Mouse (Mus musculus) hindbrain, embryonic 10.5 days (tissue): ENCODE results near the gene Plekhf1. TPM values are rescaled to one million over a fixed set of nuclear protein-coding genes. Genes with fewer than 3 reads are reported as not detected.

Experiments
- DNase-seq: peaks from one replicate; pipeline ENCODE4 v3.0.0-alpha.2; 2017; ENCODE audit warnings: low spot score
- H3K27ac ChIP-seq: fragments of 300-500 bp; sonication (generic); 2 replicates; pipeline ENCODE4 v1.5.1; 2016; ENCODE audit warnings: mild to moderate bottlenecking, moderate library complexity
- H3K27me3 ChIP-seq: fragments of 300-500 bp; sonication (generic); 2 replicates; pipeline ENCODE4 v1.6.1; 2016; ENCODE audit warnings: mild to moderate bottlenecking; ENCODE audit not compliant: poor library complexity, insufficient read depth, severe bottlenecking
- H3K36me3 ChIP-seq: fragments of 300-500 bp; sonication (generic); 2 replicates; pipeline ENCODE4 v1.6.1; 2016; ENCODE audit warnings: mild to moderate bottlenecking, moderate library complexity
- H3K4me1 ChIP-seq: fragments of 300-500 bp; sonication (generic); replicated peaks from 2 replicates; pipeline ENCODE4 v1.6.1; 2016; ENCODE audit warnings: mild to moderate bottlenecking
- H3K4me3 ChIP-seq: fragments of 300-500 bp; sonication (generic); 2 replicates; pipeline ENCODE4 v1.5.1; 2016; ENCODE audit warnings: mild to moderate bottlenecking, moderate library complexity
- H3K9me3 ChIP-seq: fragments of 300-500 bp; sonication (generic); 2 replicates; pipeline ENCODE4 v1.6.1; 2016; ENCODE audit warnings: mild to moderate bottlenecking, moderate library complexity
- WGBS: fragments of 180-500 bp; shearing (Covaris S2); methylation state at CpG from one replicate; pipeline ENCODE4 v1.1.7; 2016; 5-methylcytosine and 5-hydroxymethylcytosine counted together
- polyA plus RNA-seq: library from polyadenylated mRNA; unstranded; fragments of >200 nt; fragmentation: Nextera tagmentation; extraction: Ambion mirVana; gene quantifications from 2 replicates; pipeline ENCODE4 v1.2.1, GENCODE M21; 2016

The Plekhf1 gene
- polyA plus RNA-seq, 1 experiment from 2014 or later = 2.5 TPM

- DNase-seq = no peak
- H3K36me3 ChIP-seq = peaks cover 17% of the 10 kb centered on the region
- no peaks in the 10 kb centered on the region for H3K4me1 ChIP-seq
- no peak overlapping the region for H3K4me3 ChIP-seq
- 62% methylated on average over 8 of the region's 8 CpGs for WGBS
- no peak overlapping the region for H3K27ac ChIP-seq
- peaks cover 4% of the 10 kb centered on the region; the same call in 1 of the 2 replicates for H3K9me3 ChIP-seq
- no peaks in the 10 kb centered on the region for H3K27me3 ChIP-seq
Observed at GRCm38 (mm10) chr7:38191146-38191545, 36.7 kb downstream of the Plekhf1 start.

DNA sequence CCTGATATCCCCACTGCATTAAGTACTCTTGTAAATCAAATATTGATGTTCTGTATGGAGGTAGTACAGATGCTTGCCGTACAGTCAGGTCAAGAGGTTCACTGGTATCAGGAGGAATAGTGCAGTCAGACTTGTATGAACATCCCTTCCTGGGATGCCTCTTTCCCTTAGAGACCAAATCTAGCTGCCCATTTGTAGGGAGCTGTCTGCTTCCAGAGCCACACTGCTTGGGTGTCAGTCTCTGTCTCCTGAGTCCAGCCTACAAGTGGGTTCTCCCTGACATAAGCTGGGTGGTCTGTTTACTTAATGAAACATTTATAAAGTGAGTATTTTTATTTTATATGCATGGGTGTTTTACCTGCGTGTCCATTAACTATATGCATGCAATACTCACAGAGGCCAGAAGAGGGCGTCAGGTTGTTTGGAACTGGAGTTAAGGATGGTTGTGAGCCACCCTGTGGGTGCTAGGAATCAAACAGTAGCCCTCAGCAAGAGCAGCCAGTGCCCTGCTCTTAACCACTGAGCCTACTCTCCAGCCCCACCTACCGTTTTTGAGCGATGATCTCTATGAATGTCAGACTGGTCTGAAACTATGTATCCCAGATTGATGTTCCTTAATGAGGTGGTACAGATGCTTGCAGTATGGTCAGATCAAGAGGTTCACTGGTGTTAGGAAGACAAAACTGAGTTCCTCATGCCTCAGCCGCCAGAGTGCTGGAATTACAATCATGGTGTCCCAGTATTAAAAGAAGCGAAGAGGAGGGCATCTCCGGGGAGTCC lies 37.6 kb downstream of the Plekhf1 start:
- H3K27ac ChIP-seq = no peak overlapping the region
- 90% methylated on average over 8 of the region's 8 CpGs for WGBS
- DNase-seq = no peak
- no peak overlapping the region for H3K4me3 ChIP-seq
- peaks cover 4% of the 10 kb centered on the region; the same call in 1 of the 2 replicates for H3K9me3 ChIP-seq
- no peaks in the 10 kb centered on the region for H3K27me3 ChIP-seq
- peaks cover 17% of the 10 kb centered on the region for H3K36me3 ChIP-seq
- no peaks in the 10 kb centered on the region for H3K4me1 ChIP-seq

DNA sequence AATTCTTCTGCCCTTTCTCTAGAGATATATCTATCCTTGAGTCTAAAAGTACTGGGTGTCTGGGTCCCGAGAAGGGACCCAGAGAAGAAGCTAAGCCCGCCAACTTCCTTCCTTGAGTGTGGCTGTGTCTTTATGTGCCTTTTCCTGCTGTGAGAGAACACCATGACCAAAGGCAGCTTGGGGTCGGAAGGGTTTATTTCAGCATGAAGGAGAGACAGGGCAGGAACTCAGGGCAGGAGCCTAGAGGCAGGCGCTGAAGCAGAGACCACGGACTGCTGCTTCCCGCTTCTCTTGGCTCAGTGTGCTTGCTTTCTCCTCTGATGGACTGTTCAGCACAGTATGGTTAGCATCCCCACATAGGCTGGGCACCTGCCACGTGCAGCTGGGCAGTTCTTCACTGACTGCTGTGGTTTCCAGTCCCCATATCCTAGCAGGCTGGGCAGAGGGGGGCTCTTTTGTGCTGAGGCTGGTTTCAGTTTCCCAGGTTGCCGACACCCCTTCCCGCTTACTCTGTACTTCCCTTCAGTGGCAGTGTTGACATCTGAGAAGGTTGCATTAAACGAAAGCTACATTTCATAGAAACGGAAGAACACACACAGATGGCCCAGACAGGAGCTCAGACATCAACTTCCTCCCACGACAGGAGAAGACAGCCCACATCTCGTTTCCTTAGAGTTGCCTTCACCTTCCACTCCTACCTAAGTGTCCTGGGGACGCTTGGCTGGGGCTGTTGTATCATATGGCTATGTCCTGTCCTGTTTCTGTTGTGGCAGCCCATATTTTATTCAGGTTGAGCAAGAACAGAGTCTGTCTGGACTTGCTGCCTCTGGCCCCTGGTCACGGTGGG lies 38.5 kb downstream of the Plekhf1 start:
- peaks cover 6% of the 10 kb centered on the region for H3K4me1 ChIP-seq
- peaks cover 9% of the 10 kb centered on the region for H3K36me3 ChIP-seq
- no peak for DNase-seq
- H3K4me3 ChIP-seq = no peak overlapping the region
- WGBS = 81% methylated on average over 15 of the region's 15 CpGs
- H3K27ac ChIP-seq = no peak overlapping the region
- peaks cover 4% of the 10 kb centered on the region; the same call in 1 of the 2 replicates for H3K9me3 ChIP-seq
- H3K27me3 ChIP-seq = no peaks in the 10 kb centered on the region

DNA sequence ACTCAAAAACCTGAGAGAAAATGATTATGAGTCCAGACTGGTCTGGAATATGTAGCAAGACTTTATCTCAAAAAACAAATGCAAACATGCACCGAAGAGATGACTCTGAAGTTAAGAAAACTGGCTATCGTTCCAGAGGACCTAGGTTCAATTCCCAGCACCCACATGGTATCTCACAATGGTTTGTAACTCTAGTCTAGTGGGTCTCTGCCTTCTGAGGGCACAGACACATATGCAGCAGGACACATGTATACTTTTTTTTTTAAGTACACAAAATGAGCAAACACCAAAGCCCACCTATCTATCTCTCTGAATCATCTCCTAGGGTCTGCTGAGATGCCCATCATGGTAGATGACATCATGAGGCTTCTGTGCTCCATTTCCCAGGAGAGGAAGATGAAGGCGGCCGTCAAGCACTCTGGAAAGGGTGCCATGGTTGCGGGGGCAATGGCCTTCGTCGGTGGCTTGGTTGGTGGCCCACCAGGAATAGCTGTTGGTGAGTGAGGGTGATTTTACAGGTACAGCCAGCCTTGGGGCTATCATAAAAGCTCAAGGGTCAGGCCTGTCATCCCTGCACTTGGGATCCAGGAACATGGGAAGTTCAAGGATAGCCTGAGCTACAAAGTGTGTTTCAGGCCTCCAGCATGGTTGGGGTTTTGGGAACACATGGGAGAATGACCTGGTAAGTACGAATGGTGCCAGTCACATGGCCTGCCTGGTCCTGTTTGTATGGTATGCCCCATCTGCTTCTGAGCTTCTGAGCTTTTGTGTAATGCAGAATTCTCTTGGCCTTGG lies 39.3 kb downstream of the Plekhf1 start:
- Histone ChIP-seq H3K36me3 (peaks cover 9% of the 10 kb centered on the region), H3K9me3 (peaks cover 4% of the 10 kb centered on the region; the same call in 1 of the 2 replicates), H3K27me3 (no peaks in the 10 kb centered on the region), H3K4me3 (no peak overlapping the region), H3K4me1 (peaks cover 15% of the 10 kb centered on the region), H3K27ac (no peak overlapping the region)
- WGBS = 94% methylated on average over 8 of the region's 8 CpGs
- DNase-seq = no peak

- H3K36me3 ChIP-seq = peaks cover 9% of the 10 kb centered on the region
- no peak overlapping the region for H3K27ac ChIP-seq
- peaks cover 22% of the 10 kb centered on the region for H3K4me1 ChIP-seq
- H3K27me3 ChIP-seq = no peaks in the 10 kb centered on the region
- H3K9me3 ChIP-seq = peaks cover 4% of the 10 kb centered on the region; the same call in 1 of the 2 replicates
- 81% methylated on average over 4 of the region's 4 CpGs for WGBS
- no peak for DNase-seq
- H3K4me3 ChIP-seq = no peak overlapping the region
Observed at GRCm38 (mm10) chr7:38187796-38188195, 40.0 kb downstream of the Plekhf1 start.

- Histone ChIP-seq H3K27ac (no peak overlapping the region), H3K4me1 (peaks cover 24% of the 10 kb centered on the region), H3K4me3 (no peak overlapping the region), H3K9me3 (peaks cover 4% of the 10 kb centered on the region; the same call in 1 of the 2 replicates), H3K36me3 (peaks cover 9% of the 10 kb centered on the region), H3K27me3 (no peaks in the 10 kb centered on the region)
- 75% methylated on average over 4 of the region's 4 CpGs for WGBS
- no peak for DNase-seq
Observed at GRCm38 (mm10) chr7:38186861-38187260, 41.0 kb downstream of the Plekhf1 start.

DNA sequence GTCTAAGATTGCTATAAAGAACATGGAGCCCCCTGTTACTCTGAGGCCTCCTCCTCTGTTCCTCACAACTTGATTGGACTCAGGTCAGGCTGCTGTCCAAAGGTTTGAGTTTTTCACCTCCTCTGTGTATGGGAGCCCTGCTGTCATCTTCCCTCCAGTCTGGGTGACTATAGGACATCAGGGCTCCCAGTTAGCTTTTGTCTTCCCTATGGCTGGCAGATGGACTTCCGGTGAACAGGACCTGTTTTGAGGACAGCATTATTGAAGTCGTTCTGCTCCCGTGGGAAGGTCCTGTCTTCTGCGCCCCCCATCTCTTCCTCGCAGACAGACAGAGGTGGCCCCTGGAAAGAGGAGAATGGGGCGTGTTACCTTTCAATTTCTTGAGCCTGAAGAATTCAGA lies 43.0 kb downstream of the Plekhf1 start:
- H3K4me3 ChIP-seq = peak overlapping the region; percentile 75; the same call in 1 of the 2 replicates
- H3K4me1 ChIP-seq = peaks cover 24% of the 10 kb centered on the region
- no peak for DNase-seq
- H3K9me3 ChIP-seq = no peaks in the 10 kb centered on the region
- 88% methylated on average over 6 of the region's 6 CpGs for WGBS
- peaks cover 3% of the 10 kb centered on the region for H3K36me3 ChIP-seq
- H3K27ac ChIP-seq = no peak overlapping the region
- no peaks in the 10 kb centered on the region for H3K27me3 ChIP-seq

- peak overlapping the region; percentile 75 for H3K4me3 ChIP-seq
- H3K36me3 ChIP-seq = no peaks in the 10 kb centered on the region; the same call in 1 of the 2 replicates
- H3K27ac ChIP-seq = peak overlapping the region; percentile 92
- H3K9me3 ChIP-seq = no peaks in the 10 kb centered on the region
- H3K27me3 ChIP-seq = no peaks in the 10 kb centered on the region
- 70% methylated on average over 1 of the region's 1 CpGs for WGBS
- DNase-seq = no peak
- H3K4me1 ChIP-seq = peaks cover 24% of the 10 kb centered on the region
Observed at GRCm38 (mm10) chr7:38184418-38184745, 43.4 kb downstream of the Plekhf1 start.

DNA sequence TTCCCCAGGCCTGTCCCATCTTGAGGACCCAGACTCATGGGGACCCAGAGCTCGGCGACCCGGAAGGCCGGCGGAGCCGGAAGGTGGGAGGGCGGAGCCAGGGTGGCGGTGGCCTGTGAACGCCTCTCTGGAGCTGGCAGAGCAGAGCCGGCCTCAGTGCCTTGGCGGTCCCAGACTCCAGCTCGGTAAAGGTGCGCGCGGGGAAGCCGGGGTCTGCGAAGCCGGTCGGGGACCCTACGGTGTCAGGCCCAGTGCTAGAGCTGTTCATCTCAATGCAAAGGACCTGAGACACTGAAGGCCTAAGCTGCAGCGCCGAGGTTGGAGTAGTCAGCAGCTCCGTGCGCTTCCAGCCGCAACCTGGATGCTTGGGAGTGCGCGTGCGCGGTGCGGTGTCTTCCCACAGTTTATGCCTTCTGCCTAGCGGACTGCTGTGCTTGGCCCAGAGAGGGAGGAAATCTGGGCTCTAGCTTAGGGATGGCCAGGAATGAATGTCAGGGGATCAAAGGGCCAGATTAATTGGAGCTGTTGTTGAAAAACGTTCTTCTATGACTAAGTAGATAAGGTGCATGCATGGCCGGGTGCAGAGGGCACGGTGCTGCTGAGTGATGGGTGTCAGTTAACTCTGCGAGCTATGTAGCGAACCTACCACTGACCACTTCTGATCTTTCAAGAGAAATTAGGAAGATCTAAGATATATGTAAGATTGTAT lies 44.0 kb downstream of the Plekhf1 start:
- 6% methylated on average over 36 of the region's 36 CpGs for WGBS
- peaks cover 24% of the 10 kb centered on the region for H3K4me1 ChIP-seq
- DNase-seq = peak; percentile 88
- H3K9me3 ChIP-seq = no peaks in the 10 kb centered on the region
- H3K27ac ChIP-seq = peak overlapping the region; percentile 92
- H3K36me3 ChIP-seq = no peaks in the 10 kb centered on the region
- no peaks in the 10 kb centered on the region for H3K27me3 ChIP-seq
- H3K4me3 ChIP-seq = peak overlapping the region; percentile 75

- H3K36me3 ChIP-seq = no peaks in the 10 kb centered on the region
- H3K27me3 ChIP-seq = no peaks in the 10 kb centered on the region
- peaks cover 24% of the 10 kb centered on the region for H3K4me1 ChIP-seq
- no peak for DNase-seq
- WGBS = 4% methylated on average over 28 of the region's 28 CpGs
- peak within 1 kb of the TSS; percentile 92 for H3K27ac ChIP-seq
- H3K9me3 ChIP-seq = no peaks in the 10 kb centered on the region
- peak within 1 kb of the TSS; percentile 75 for H3K4me3 ChIP-seq
Observed at GRCm38 (mm10) chr7:38182962-38183687, 44.7 kb downstream of the Plekhf1 start, which contains the start of gene 1600014C10Rik. 1600014C10Rik (plus strand) TSS chr7:38183217.

- H3K4me1 ChIP-seq = peaks cover 24% of the 10 kb centered on the region
- H3K27ac ChIP-seq = no peak overlapping the region
- peak; percentile 87 for DNase-seq
- WGBS = 0% methylated on average over 11 of the region's 11 CpGs
- peak overlapping the region; percentile 75 for H3K4me3 ChIP-seq
- no peaks in the 10 kb centered on the region for H3K27me3 ChIP-seq
- no peaks in the 10 kb centered on the region for H3K9me3 ChIP-seq
- H3K36me3 ChIP-seq = no peaks in the 10 kb centered on the region
Observed at GRCm38 (mm10) chr7:38182596-38182961, 45.2 kb downstream of the Plekhf1 start.
